Mouse (Mus musculus): ENCODE measurements around the gene Lrmda. TPM values are rescaled to one million over a fixed set of nuclear protein-coding genes. Genes with fewer than 3 reads are reported as not detected.

Gene Lrmda
- total and polyA plus RNA-seq, 2 experiments: 0.18 to 0.50 TPM

DNA sequence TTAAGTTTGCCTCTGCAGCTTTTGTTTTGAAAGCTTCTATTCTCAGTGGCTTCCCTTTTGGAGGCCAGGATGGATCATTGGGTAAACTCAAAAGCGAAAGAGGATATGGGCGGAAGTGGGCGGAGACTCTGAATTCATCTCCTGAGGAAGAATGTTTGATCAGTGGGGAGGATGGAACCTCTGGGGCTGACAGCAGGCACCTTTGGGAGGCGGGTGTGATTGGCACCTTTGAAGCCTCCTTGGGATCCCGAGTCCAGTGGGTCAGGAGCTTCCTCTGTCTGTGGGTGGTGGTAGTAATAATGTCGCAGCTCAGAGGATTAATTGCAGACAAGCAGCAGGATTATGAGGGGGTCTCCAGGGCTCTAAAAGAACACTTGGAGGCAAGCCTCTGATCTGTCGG lies 793.9 kb downstream of the Lrmda start:
- H3K4me1 ChIP-seq (ENCODE audit: control insufficient read depth, insufficient read depth, low read length): no peaks in the 10 kb centered on the region
- H3K36me3 ChIP-seq (ENCODE audit: control insufficient read depth, insufficient read depth, low read length): no peaks in the 10 kb centered on the region
- TF ChIP-seq POLR2A (IDR thresholded peaks at IDR 0.05; ENCODE audit: extremely low read depth, insufficient read depth, low read length) (no peak), CTCF (IDR thresholded peaks at IDR 0.05; ENCODE audit: low read depth, low read length) (no peak)
- H3K9ac ChIP-seq (ENCODE audit: low read depth, low read length): no peak overlapping the region
- H3K27me3 ChIP-seq (ENCODE audit: control insufficient read depth, insufficient read depth, low read length): no peaks in the 10 kb centered on the region
- DNase-seq (ENCODE audit: extremely low read depth, low read depth, low spot score): peak; percentile 19
- no peaks in the 10 kb centered on the region for H3K79me2 ChIP-seq (ENCODE audit: control insufficient read depth, insufficient read depth, low read length)
- H3K27ac ChIP-seq (replicated peaks; ENCODE audit: insufficient read depth, low read depth, low read length): no peak overlapping the region
- 52% methylated on average over 7 of the region's 7 CpGs for WGBS
- no peak overlapping the region for H3K4me3 ChIP-seq (ENCODE audit: insufficient read depth, low read depth, low read length)

GRCm38 (mm10) chr14:22814811-22815345 lies 795.4 kb downstream of the Lrmda start:
- peak; percentile 22 for DNase-seq (ENCODE audit: extremely low read depth, low read depth, low spot score)
- Histone ChIP-seq H3K36me3 (ENCODE audit: control insufficient read depth, insufficient read depth, low read length) (no peaks in the 10 kb centered on the region), H3K9ac (ENCODE audit: low read depth, low read length) (no peak overlapping the region), H3K79me2 (ENCODE audit: control insufficient read depth, insufficient read depth, low read length) (no peaks in the 10 kb centered on the region), H3K4me1 (ENCODE audit: control insufficient read depth, insufficient read depth, low read length) (no peaks in the 10 kb centered on the region), H3K27ac (replicated peaks; ENCODE audit: insufficient read depth, low read depth, low read length) (no peak overlapping the region), H3K27me3 (ENCODE audit: control insufficient read depth, insufficient read depth, low read length) (no peaks in the 10 kb centered on the region), H3K4me3 (ENCODE audit: insufficient read depth, low read depth, low read length) (no peak overlapping the region)
- TF ChIP-seq POLR2A (IDR thresholded peaks at IDR 0.05; ENCODE audit: extremely low read depth, insufficient read depth, low read length) (no peak), CTCF (IDR thresholded peaks at IDR 0.05; ENCODE audit: low read depth, low read length) (no peak)
- 74% methylated on average over 9 of the region's 9 CpGs for WGBS

DNA sequence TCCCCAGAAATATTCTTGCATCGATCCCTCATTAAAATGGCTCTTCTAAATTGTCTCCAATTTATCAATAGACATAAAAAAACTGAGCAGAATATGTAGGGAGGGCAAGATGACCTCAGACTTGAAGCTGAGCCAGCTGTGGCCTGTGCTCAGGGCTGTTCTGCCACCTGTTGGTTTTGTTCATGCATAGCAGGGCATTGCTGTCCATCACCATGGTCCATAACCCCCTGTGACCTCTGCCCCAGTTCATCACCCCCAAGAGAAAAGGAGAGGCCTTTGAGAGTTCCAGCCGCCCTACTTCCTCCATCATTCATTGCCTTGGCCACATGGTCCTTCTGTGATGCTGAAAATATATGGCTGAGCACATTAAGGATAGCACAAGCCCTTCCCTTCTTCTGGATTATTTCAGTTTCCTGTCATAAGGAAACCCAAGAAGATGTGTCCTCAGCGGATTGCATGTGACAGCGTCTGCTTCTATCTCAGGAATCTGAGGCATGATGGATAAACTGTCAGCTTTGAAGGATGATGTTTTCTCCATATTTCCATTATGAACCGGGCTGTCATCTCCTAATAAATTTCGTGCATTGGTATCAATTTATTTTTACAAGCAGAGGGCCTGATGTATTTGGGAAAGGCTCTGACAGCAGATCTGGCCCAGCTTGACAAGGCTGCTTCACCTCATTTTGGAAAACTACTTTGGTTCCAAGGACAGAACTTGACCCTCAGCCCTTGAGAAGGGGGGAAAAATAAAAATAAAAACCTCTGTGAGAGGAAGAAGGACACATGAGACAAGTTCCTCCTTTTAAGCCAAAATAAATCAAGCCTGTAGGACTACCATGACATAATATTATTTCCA lies 798.1 kb downstream of the Lrmda start:
- DNase-seq (ENCODE audit: extremely low read depth, low read depth, low spot score): no peak
- 80% methylated on average over 6 of the region's 6 CpGs for WGBS
- Histone ChIP-seq H3K27me3 (ENCODE audit: control insufficient read depth, insufficient read depth, low read length) (no peaks in the 10 kb centered on the region), H3K4me3 (ENCODE audit: insufficient read depth, low read depth, low read length) (no peak overlapping the region), H3K9ac (ENCODE audit: low read depth, low read length) (no peak overlapping the region), H3K27ac (replicated peaks; ENCODE audit: insufficient read depth, low read depth, low read length) (no peak overlapping the region), H3K36me3 (ENCODE audit: control insufficient read depth, insufficient read depth, low read length) (no peaks in the 10 kb centered on the region), H3K4me1 (ENCODE audit: control insufficient read depth, insufficient read depth, low read length) (no peaks in the 10 kb centered on the region), H3K79me2 (ENCODE audit: control insufficient read depth, insufficient read depth, low read length) (no peaks in the 10 kb centered on the region)
- no peak for TF ChIP-seq POLR2A (IDR thresholded peaks at IDR 0.05; ENCODE audit: extremely low read depth, insufficient read depth, low read length)
- peak; percentile 67 for TF ChIP-seq CTCF (IDR thresholded peaks at IDR 0.05; ENCODE audit: low read depth, low read length)

- no peak for DNase-seq (ENCODE audit: extremely low read depth, low read depth, low spot score)
- Histone ChIP-seq H3K27ac (replicated peaks; ENCODE audit: insufficient read depth, low read depth, low read length) (no peak overlapping the region), H3K4me1 (ENCODE audit: control insufficient read depth, insufficient read depth, low read length) (no peaks in the 10 kb centered on the region), H3K27me3 (ENCODE audit: control insufficient read depth, insufficient read depth, low read length) (no peaks in the 10 kb centered on the region), H3K4me3 (ENCODE audit: insufficient read depth, low read depth, low read length) (no peak overlapping the region), H3K79me2 (ENCODE audit: control insufficient read depth, insufficient read depth, low read length) (no peaks in the 10 kb centered on the region), H3K36me3 (ENCODE audit: control insufficient read depth, insufficient read depth, low read length) (no peaks in the 10 kb centered on the region), H3K9ac (ENCODE audit: low read depth, low read length) (no peak overlapping the region)
- WGBS: 80% methylated on average over 3 of the region's 3 CpGs
- TF ChIP-seq CTCF (IDR thresholded peaks at IDR 0.05; ENCODE audit: low read depth, low read length) (no peak), POLR2A (IDR thresholded peaks at IDR 0.05; ENCODE audit: extremely low read depth, insufficient read depth, low read length) (no peak)
Measured at GRCm38 (mm10) chr14:22818202-22818530, 798.7 kb downstream of the Lrmda start.

- 69% methylated on average over 3 of the region's 3 CpGs for WGBS
- Histone ChIP-seq H3K27me3 (ENCODE audit: control insufficient read depth, insufficient read depth, low read length) (no peaks in the 10 kb centered on the region), H3K36me3 (ENCODE audit: control insufficient read depth, insufficient read depth, low read length) (no peaks in the 10 kb centered on the region), H3K9ac (ENCODE audit: low read depth, low read length) (no peak overlapping the region), H3K79me2 (ENCODE audit: control insufficient read depth, insufficient read depth, low read length) (no peaks in the 10 kb centered on the region), H3K4me3 (ENCODE audit: insufficient read depth, low read depth, low read length) (no peak overlapping the region), H3K27ac (replicated peaks; ENCODE audit: insufficient read depth, low read depth, low read length) (no peak overlapping the region), H3K4me1 (ENCODE audit: control insufficient read depth, insufficient read depth, low read length) (no peaks in the 10 kb centered on the region)
- TF ChIP-seq POLR2A (IDR thresholded peaks at IDR 0.05; ENCODE audit: extremely low read depth, insufficient read depth, low read length): no peak
- TF ChIP-seq CTCF (IDR thresholded peaks at IDR 0.05; ENCODE audit: low read depth, low read length): no peak
- DNase-seq (ENCODE audit: extremely low read depth, low read depth, low spot score): no peak
Measured at GRCm38 (mm10) chr14:22822942-22823341, 803.4 kb downstream of the Lrmda start.

GRCm38 (mm10) chr14:22826825-22827224 lies 807.3 kb downstream of the Lrmda start:
- no peak for DNase-seq (ENCODE audit: extremely low read depth, low read depth, low spot score)

More at GRCm38 (mm10) chr14:22826825-22827224, 807.3 kb downstream of the Lrmda start:
- no peak overlapping the region for H3K4me3 ChIP-seq (ENCODE audit: insufficient read depth, low read depth, low read length)
- no peaks in the 10 kb centered on the region for H3K4me1 ChIP-seq (ENCODE audit: control insufficient read depth, insufficient read depth, low read length)
- no peak overlapping the region for H3K9ac ChIP-seq (ENCODE audit: low read depth, low read length)
- no peaks in the 10 kb centered on the region for H3K79me2 ChIP-seq (ENCODE audit: control insufficient read depth, insufficient read depth, low read length)
- no peaks in the 10 kb centered on the region for H3K36me3 ChIP-seq (ENCODE audit: control insufficient read depth, insufficient read depth, low read length)
- no peaks in the 10 kb centered on the region for H3K27me3 ChIP-seq (ENCODE audit: control insufficient read depth, insufficient read depth, low read length)
- no peak overlapping the region for H3K27ac ChIP-seq (replicated peaks; ENCODE audit: insufficient read depth, low read depth, low read length)
- WGBS: 70% methylated on average over 3 of the region's 3 CpGs
- TF ChIP-seq CTCF (IDR thresholded peaks at IDR 0.05; ENCODE audit: low read depth, low read length) (no peak), POLR2A (IDR thresholded peaks at IDR 0.05; ENCODE audit: extremely low read depth, insufficient read depth, low read length) (no peak)

Measured in liver, adult 2 months (tissue).